Mouse (Mus musculus): ENCODE results near the gene Zfp704.

DNA sequence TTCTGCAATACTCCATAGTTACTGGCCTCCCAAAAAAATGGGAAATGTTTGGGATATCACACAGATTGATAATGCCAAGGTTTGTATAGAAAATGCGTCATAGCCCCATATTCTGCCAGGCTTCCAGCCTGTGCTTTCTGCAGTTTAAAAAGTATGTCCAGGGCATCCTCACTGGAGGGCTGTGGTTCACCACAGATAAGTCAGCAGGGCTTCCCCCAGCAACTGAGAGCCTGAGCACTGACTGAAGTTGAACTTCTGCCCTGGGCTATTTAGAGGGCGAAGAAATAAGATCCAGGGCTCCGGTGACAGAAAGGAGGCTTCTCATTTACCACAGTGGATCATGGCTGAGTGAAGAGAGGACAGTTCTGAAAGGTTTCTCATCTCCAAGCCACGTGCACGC, 16.3 kb upstream of the Zfp704 start:
- TF ChIP-seq CTCF (IDR thresholded peaks at IDR 0.05; ENCODE audit: control insufficient read depth, insufficient read depth, insufficient replicate concordance, low read depth, low read length) (no peak), POLR2A (IDR thresholded peaks at IDR 0.05; ENCODE audit: control insufficient read depth, low read depth, low read length) (no peak)
